Mouse (Mus musculus): Measurements from ENCODE around the gene Olfr1217. TPM values are rescaled to one million over a fixed set of nuclear protein-coding genes. Genes with fewer than 3 reads are reported as not detected.
"Not testable (repeated sequence)": the region's sequence is repeated elsewhere in the genome, so short reads cannot be mapped to it uniquely, and the experiment has no call there.

Olfr1217 gene
- not detected in 2 replicates for polyA plus RNA-seq (2015; fragmentation: Nextera tagmentation; extraction: Ambion mirVana)

- ATAC-seq (ENCODE audit: low FRiP score), result no peak
- no peaks in the 10 kb centered on the region for H3K9me3 ChIP-seq
- no peak within 1 kb of the TSS for H3K4me2 ChIP-seq
- H3K27me3 ChIP-seq, result no peaks in the 10 kb centered on the region
- no peaks in the 10 kb centered on the region for H3K36me3 ChIP-seq
- WGBS, result 78% methylated on average over 2 of the region's 2 CpGs
- no peak within 1 kb of the TSS for H3K9ac ChIP-seq
- no peaks in the 10 kb centered on the region for H3K4me1 ChIP-seq (replicated peaks)
- H3K4me3 ChIP-seq, result no peak within 1 kb of the TSS
- H3K27ac ChIP-seq, result no peak within 1 kb of the TSS
Observed at GRCm38 (mm10) chr2:89031965-89032364, at the start of gene Olfr1217. Gene Olfr1217 (minus strand): TSS chr2:89032065.

- Histone ChIP-seq H3K27ac (no peak overlapping the region), H3K4me3 (no peak overlapping the region), H3K4me2 (no peak overlapping the region), H3K9me3 (no peaks in the 10 kb centered on the region), H3K9ac (no peak overlapping the region), H3K4me1 (replicated peaks) (no peaks in the 10 kb centered on the region), H3K36me3 (no peaks in the 10 kb centered on the region), H3K27me3 (no peaks in the 10 kb centered on the region)
- no peak for ATAC-seq (ENCODE audit: low FRiP score)
Observed at GRCm38 (mm10) chr2:89081487-89081886, 49.6 kb upstream of the Olfr1217 start.

- Histone ChIP-seq H3K4me2 (no peak within 1 kb of the TSS), H3K4me1 (replicated peaks) (no peaks in the 10 kb centered on the region), H3K27me3 (no peaks in the 10 kb centered on the region), H3K9me3 (no peaks in the 10 kb centered on the region), H3K27ac (no peak within 1 kb of the TSS), H3K9ac (no peak within 1 kb of the TSS), H3K36me3 (no peaks in the 10 kb centered on the region), H3K4me3 (no peak within 1 kb of the TSS)
- no peak for ATAC-seq (ENCODE audit: low FRiP score)
Observed at GRCm38 (mm10) chr2:89061087-89061486, 29.2 kb upstream of the Olfr1217 start, which contains the start of gene Olfr1218. Gene Olfr1218 (minus strand): TSS chr2:89061187.

GRCm38 (mm10) chr2:89021436-89021835 lies 10.4 kb downstream of the Olfr1217 start:
- H3K4me1 ChIP-seq (replicated peaks); H3K9me3 ChIP-seq; H3K9ac ChIP-seq; H3K36me3 ChIP-seq; H3K27me3 ChIP-seq; H3K4me2 ChIP-seq; H3K4me3 ChIP-seq; ATAC-seq (ENCODE audit: low FRiP score); H3K27ac ChIP-seq: not testable (repeated sequence)
- WGBS, result 78% methylated on average over 3 of the region's 3 CpGs

- Histone ChIP-seq H3K36me3 (no peaks in the 10 kb centered on the region), H3K4me3 (no peak within 1 kb of the TSS), H3K4me1 (replicated peaks) (no peaks in the 10 kb centered on the region), H3K9me3 (no peaks in the 10 kb centered on the region), H3K9ac (no peak within 1 kb of the TSS), H3K4me2 (no peak within 1 kb of the TSS), H3K27me3 (no peaks in the 10 kb centered on the region), H3K27ac (no peak within 1 kb of the TSS)
- no peak for ATAC-seq (ENCODE audit: low FRiP score)
- 82% methylated on average over 1 of the region's 1 CpGs for WGBS
Observed at GRCm38 (mm10) chr2:89018240-89018639, 13.6 kb downstream of the Olfr1217 start, which contains the start of gene Olfr1216. Gene Olfr1216 (minus strand): TSS chr2:89018340.

GRCm38 (mm10) chr2:89006873-89007272 lies 25.0 kb downstream of the Olfr1217 start, which contains the start of gene Olfr1215:
Gene Olfr1215 (minus strand): TSS chr2:89006973.
- Histone ChIP-seq H3K27me3 (no peaks in the 10 kb centered on the region), H3K4me2 (no peak within 1 kb of the TSS), H3K9ac (no peak within 1 kb of the TSS), H3K9me3 (no peaks in the 10 kb centered on the region), H3K36me3 (no peaks in the 10 kb centered on the region), H3K4me3 (no peak within 1 kb of the TSS), H3K4me1 (replicated peaks) (no peaks in the 10 kb centered on the region), H3K27ac (no peak within 1 kb of the TSS)
- ATAC-seq (ENCODE audit: low FRiP score), result no peak
- 75% methylated on average over 2 of the region's 2 CpGs for WGBS

- no peaks in the 10 kb centered on the region for H3K4me1 ChIP-seq (replicated peaks)
- H3K27ac ChIP-seq, result no peak within 1 kb of the TSS
- H3K4me3 ChIP-seq, result no peak within 1 kb of the TSS
- no peaks in the 10 kb centered on the region for H3K36me3 ChIP-seq
- no peaks in the 10 kb centered on the region for H3K9me3 ChIP-seq
- H3K27me3 ChIP-seq, result no peaks in the 10 kb centered on the region
- H3K9ac ChIP-seq, result no peak within 1 kb of the TSS
- no peak within 1 kb of the TSS for H3K4me2 ChIP-seq
- 97% methylated on average over 1 of the region's 1 CpGs for WGBS
- ATAC-seq (ENCODE audit: low FRiP score), result no peak
Observed at GRCm38 (mm10) chr2:88992553-88992952, 39.3 kb downstream of the Olfr1217 start, which contains the start of gene Olfr1214. Gene Olfr1214 (minus strand): TSS chr2:88992653.

- 92% methylated on average over 1 of the region's 1 CpGs for WGBS
- no peak for ATAC-seq (ENCODE audit: low FRiP score)
- no peak within 1 kb of the TSS for H3K9ac ChIP-seq
- H3K9me3 ChIP-seq, result no peaks in the 10 kb centered on the region
- H3K4me1 ChIP-seq (replicated peaks), result no peaks in the 10 kb centered on the region
- no peaks in the 10 kb centered on the region for H3K27me3 ChIP-seq
- no peaks in the 10 kb centered on the region for H3K36me3 ChIP-seq
- no peak within 1 kb of the TSS for H3K27ac ChIP-seq
- H3K4me3 ChIP-seq, result no peak within 1 kb of the TSS
- H3K4me2 ChIP-seq, result no peak within 1 kb of the TSS
Observed at GRCm38 (mm10) chr2:88980181-88980580, 51.7 kb downstream of the Olfr1217 start, which contains the start of gene Gm13762. Gene Gm13762 (minus strand): TSS chr2:88980281.

Other genes starting within 250 kb of the Olfr1217 start
- gene Olfr1201, start 239.0 kb downstream of the Olfr1217 start, polyA plus RNA-seq (2015; fragmentation: Nextera tagmentation; extraction: Ambion mirVana), result not detected in 2 replicates
- gene Olfr1202, start 217.6 kb downstream of the Olfr1217 start, polyA plus RNA-seq (2015; fragmentation: Nextera tagmentation; extraction: Ambion mirVana), result not detected in 2 replicates
- not detected in 2 replicates for gene Olfr1205, start 202.3 kb downstream of the Olfr1217 start, polyA plus RNA-seq (2015; fragmentation: Nextera tagmentation; extraction: Ambion mirVana)
- not detected in 2 replicates for gene Olfr1204, start 182.8 kb downstream of the Olfr1217 start, polyA plus RNA-seq (2015; fragmentation: Nextera tagmentation; extraction: Ambion mirVana)
- not detected in 2 replicates for gene Olfr1206, start 168.8 kb downstream of the Olfr1217 start, polyA plus RNA-seq (2015; fragmentation: Nextera tagmentation; extraction: Ambion mirVana)
- not detected in 2 replicates for gene Olfr1208, start 129.8 kb downstream of the Olfr1217 start, polyA plus RNA-seq (2015; fragmentation: Nextera tagmentation; extraction: Ambion mirVana)
- not detected in 2 replicates for gene Olfr1209, start 116.9 kb downstream of the Olfr1217 start, polyA plus RNA-seq (2015; fragmentation: Nextera tagmentation; extraction: Ambion mirVana)
- gene Olfr1211, start 94.0 kb downstream of the Olfr1217 start, polyA plus RNA-seq (2015; fragmentation: Nextera tagmentation; extraction: Ambion mirVana), result not detected in 2 replicates
- not detected in 2 replicates for gene Olfr1212, start 78.1 kb downstream of the Olfr1217 start, polyA plus RNA-seq (2015; fragmentation: Nextera tagmentation; extraction: Ambion mirVana)
- not detected in 2 replicates for gene Gm13762, start 51.8 kb downstream of the Olfr1217 start, polyA plus RNA-seq (2015; fragmentation: Nextera tagmentation; extraction: Ambion mirVana)
- gene Olfr1214, start 39.4 kb downstream of the Olfr1217 start, polyA plus RNA-seq (2015; fragmentation: Nextera tagmentation; extraction: Ambion mirVana), result not detected in 2 replicates
- gene Olfr1215, start 25.1 kb downstream of the Olfr1217 start, polyA plus RNA-seq (2015; fragmentation: Nextera tagmentation; extraction: Ambion mirVana), result not detected in 2 replicates
- not detected in 2 replicates for gene Olfr1216, start 13.7 kb downstream of the Olfr1217 start, polyA plus RNA-seq (2015; fragmentation: Nextera tagmentation; extraction: Ambion mirVana)
- gene Olfr1218, start 29.1 kb upstream of the Olfr1217 start, polyA plus RNA-seq (2015; fragmentation: Nextera tagmentation; extraction: Ambion mirVana), result not detected in 2 replicates
- not detected in 2 replicates for gene Olfr1219, start 51.4 kb upstream of the Olfr1217 start, polyA plus RNA-seq (2015; fragmentation: Nextera tagmentation; extraction: Ambion mirVana)
- not detected in 2 replicates for gene Olfr1220, start 74.8 kb upstream of the Olfr1217 start, polyA plus RNA-seq (2015; fragmentation: Nextera tagmentation; extraction: Ambion mirVana)
- gene Olfr1221, start 85.2 kb upstream of the Olfr1217 start, polyA plus RNA-seq (2015; fragmentation: Nextera tagmentation; extraction: Ambion mirVana), result not detected in 2 replicates
- gene Olfr1222, start 101.0 kb upstream of the Olfr1217 start, polyA plus RNA-seq (2015; fragmentation: Nextera tagmentation; extraction: Ambion mirVana), result not detected in 2 replicates
- gene Olfr1223, start 119.5 kb upstream of the Olfr1217 start, polyA plus RNA-seq (2015; fragmentation: Nextera tagmentation; extraction: Ambion mirVana), result not detected in 2 replicates
- not detected in 2 replicates for gene Olfr1224-ps1, start 132.0 kb upstream of the Olfr1217 start, polyA plus RNA-seq (2015; fragmentation: Nextera tagmentation; extraction: Ambion mirVana)
- not detected in 2 replicates for gene Olfr1225, start 142.6 kb upstream of the Olfr1217 start, polyA plus RNA-seq (2015; fragmentation: Nextera tagmentation; extraction: Ambion mirVana)
- not detected in 2 replicates for gene Olfr1226, start 168.0 kb upstream of the Olfr1217 start, polyA plus RNA-seq (2015; fragmentation: Nextera tagmentation; extraction: Ambion mirVana)
- not detected in 2 replicates for gene Olfr1228, start 222.0 kb upstream of the Olfr1217 start, polyA plus RNA-seq (2015; fragmentation: Nextera tagmentation; extraction: Ambion mirVana)

All from hindbrain, embryonic 13.5 days (tissue).